Mouse (Mus musculus): ENCODE data around the gene Gfm1.

DNA sequence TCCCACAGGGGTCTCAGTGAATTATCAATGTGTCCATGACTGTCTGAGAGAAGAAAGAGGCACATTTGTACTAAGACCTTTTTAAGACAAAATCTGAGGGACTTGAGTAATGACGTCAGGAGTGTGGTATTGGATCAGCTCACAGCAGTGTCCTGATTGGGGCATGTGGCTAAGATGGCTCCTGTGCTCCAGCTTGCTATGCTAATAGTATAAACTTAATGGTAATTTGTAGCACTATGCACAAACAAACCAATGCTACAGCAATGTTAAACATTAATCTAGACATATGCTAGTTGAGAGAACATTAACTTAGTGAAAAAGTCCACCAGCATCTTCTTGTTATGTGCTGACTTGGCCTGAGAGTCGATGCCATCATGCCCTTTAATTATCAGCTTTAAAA lies 55.3 kb downstream of the Gfm1 start:
- TF ChIP-seq POLR2A (IDR thresholded peaks at IDR 0.05; ENCODE audit: insufficient read depth, low read length) (no peak), CTCF (IDR thresholded peaks at IDR 0.05; ENCODE audit: low read depth, low read length) (no peak)
